Mouse (Mus musculus) B cell, adult 2 months (primary cell): ENCODE results near the gene Dgkz.

Source experiments
- DNase-seq, 2 experiments: peaks; one replicate each; pipeline ENCODE4 v3.0.0; 2022

Gene Dgkz

DNA sequence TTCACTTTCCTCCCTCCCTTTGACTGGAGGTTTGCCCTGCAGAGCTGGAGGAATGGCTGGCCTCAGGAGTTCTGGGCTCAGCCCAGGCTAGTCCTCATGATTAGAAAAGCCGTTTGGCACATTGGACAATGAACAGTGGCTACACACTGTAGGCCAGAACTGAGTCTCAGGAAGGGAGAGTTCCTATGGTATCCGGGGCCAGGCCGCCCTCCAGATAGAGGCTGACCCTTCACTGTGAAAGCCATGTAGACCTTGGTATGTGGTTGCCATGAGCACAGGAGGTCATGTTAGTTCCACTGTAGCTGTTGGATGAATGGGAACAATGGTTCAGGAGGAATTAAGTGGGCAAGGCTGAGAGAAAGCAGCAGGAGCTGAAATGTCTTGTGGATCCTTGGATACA, 17.7 kb upstream of the Dgkz start:
- DNase-seq = no peak

DNA sequence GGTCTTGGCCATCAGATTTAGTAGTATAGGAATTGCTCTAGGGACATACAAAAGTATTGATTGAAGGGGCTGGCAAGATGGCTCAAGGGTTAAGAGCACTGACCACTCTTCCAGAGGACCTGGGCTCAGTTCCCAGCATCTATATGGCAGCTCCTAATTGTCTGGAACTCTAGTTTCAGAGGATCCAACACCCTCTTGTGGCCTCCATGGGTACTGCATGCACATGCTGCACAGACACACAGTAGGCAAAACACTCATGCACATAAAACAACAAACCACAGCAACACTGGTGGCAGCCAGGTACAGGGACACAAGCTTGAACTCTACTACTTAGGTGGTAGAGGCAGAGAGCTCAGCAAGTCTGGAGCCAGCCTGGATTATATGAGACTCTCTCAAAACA, 14.1 kb upstream of the Dgkz start:
- DNase-seq = peak; percentile 45 to 50

DNA sequence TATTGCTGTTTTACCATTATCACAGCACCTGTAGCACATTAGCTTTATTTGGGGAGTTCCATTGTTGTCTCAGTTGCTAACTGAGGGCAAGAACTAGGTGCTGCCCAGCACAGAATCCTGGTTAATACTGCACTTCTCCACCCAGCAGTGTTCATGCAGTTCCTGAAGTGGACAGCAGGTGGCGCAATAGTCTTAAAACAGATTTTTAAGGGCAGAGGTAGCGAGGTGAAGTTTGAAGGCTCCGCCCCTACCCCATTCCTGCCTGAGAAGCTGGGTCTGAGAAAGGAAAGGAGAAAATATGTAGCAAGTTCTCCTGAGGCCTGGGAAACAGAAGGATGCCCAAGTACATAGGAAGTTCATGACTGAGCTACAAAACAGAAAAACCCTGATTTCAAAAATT, 11.9 kb upstream of the Dgkz start:
- DNase-seq = peak; percentile 89 to 91

- no peak for DNase-seq
Measured at GRCm38 (mm10) chr2:91986071-91986470, 10.4 kb upstream of the Dgkz start.

GRCm38 (mm10) chr2:91984906-91985525, 9.4 kb upstream of the Dgkz start:
- peak in 1 of 2 experiments; percentile 28 for DNase-seq

- peak; percentile 68 to 75 for DNase-seq
Measured at GRCm38 (mm10) chr2:91984439-91984838, 8.8 kb upstream of the Dgkz start.

DNA sequence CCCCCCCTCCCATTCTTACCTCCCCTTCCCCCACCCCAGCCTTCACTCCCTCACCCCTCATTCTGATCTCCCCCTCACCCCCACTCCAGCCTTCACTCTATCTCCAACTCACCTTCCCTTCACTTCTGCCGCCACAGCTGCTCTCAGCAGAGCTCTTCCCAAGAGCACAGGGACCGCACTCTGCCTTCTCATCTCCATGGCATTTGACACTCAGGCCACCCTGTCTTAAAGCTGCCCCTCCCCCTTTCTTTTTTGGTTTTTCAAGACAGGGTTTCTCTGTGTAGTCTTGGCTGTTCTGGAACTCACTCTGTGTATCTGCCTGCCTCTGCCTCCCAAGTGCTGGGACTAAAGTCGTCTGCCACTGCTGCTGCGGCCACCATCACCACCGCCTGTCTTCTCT, 5.2 kb upstream of the Dgkz start:
- no peak for DNase-seq

- DNase-seq = no peak
Measured at GRCm38 (mm10) chr2:91980245-91980644, 4.6 kb upstream of the Dgkz start.

DNA sequence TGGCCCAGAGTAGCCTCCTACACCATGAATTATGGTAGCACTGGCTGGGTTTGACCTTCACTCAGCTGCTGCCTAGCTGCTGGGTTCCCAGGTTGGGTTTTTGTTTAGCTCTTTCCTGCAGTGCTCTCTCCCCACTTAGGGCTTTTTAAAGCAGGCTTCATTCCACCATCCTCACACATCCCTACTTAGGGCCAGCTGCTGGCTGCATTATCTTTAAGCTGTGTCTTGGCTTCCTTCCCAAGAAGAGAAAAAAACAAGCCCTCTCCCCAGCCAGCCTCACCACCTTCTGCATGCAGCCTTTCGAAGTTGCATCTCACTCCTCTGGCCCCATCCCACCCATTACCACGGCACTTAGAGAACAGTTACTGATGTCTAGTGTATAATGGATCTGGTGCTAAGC, 2.9 kb upstream of the Dgkz start:
- DNase-seq = no peak

DNA sequence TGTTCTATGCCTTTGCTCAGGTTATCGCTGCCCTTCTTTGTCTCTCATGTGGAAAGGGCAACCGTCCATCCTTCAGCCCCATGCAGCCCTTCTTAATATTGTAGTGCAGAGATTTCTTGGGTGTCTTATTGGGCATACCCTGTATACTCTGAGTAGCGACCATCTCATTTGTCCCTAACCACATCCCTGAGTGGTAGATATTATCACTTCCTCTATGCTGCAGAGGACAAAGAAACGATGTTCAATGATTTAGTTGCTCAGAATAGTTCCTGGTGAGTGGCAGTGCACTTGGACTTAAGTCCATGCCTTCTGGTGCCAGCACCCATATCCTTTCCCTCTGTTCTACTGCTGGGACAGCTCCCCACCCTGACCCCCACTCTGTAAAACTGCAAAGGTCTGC, 2.3 kb upstream of the Dgkz start:
- DNase-seq = no peak

DNA sequence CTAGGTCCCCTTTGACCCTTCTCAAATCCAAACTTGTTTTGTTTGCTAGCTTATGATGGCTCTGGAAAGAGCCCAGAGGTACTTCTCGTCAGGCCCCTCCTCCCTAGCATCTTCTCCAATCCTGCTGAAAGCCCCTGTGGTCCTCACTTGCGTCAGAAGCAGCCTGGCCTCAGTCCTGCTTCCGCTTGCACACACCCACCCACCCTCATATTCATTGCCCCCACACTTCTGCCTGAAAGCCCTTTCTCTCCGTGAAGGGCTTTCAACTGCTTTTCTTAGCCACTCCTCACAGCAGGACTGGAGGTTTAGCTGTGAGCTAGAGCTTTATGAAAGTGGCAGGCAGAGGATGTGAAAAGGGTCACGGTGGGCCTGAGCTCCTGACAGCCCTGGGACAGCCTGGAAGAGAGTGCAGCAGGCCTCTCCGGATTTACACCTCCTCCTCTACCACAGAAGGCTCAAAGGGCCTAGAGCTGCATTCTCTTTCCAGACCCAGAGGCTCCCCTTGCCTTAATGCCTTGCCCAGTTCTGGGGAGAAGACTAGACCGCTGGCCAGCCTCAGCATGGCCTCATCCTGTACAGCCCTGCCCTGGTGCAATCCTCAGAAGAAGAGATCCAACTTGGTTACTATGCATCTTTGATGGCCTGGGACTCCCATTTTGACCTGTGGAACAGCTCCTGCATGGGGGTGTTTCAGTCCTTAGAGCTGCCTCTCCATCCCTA, 2.1 kb downstream of the Dgkz start:
- DNase-seq = no peak

DNA sequence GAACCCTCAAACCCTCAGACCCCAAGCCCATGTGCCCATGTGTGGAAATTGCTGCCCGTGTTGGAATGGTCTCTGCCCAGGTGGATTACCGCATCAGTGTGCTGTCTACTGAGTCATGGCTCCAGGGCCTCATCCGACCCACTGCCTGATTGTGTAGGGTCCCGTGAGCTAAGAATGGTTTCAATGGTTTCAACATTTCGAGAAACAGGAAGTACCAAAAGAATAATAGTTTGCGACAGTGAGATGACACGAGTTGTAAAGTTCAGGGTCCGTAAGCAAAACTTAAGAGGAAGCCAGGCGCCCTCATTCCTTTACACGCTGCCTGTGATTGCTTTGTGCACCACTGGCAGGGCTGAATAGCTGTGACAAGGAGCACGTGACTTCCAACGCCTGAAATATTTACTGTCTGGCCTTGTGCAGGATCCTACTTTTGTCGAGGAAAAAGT, 3.5 kb downstream of the Dgkz start:
- peak; percentile 69 to 70 for DNase-seq

DNA sequence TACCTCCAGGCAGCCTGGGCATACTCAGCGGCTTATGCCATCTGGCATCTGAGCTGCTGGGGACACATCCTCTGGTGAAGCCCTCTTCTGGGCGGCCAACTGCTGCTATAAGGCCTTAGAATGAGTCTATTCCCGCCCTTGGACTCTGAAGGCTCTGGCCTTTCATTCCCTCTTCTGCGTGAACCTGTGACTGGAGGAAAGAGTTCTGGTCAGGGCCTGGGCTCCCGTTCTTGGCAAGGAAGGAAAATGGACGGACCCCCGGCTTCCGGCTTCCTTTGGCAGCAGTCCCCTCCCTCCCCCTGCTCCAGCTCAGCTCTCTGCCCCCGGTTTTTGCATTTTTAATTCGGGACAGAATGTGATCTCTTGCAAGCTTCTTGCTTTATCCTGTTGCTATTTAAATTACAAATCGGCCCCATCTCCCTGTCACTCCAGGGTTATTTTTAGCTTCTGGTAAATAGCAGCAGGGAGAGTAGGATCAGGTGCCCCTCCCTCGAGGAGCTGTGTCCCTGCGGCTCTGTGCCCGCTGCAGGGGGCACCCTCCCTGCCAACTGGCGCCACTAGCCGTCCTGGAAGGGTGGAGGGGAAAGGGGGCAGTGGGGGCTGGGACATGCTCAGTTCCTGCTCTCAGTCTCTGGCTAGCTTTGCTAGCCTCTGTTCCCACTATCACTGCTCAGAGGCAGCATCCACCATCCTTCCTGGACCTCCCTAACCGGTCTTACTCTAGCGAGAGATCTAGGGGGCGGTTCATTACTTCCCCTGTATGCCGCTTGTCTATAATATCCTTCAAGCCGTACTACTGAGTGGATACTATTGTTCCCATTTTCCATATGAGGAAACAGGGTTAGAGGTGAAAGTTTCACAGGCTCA, 4.2 kb downstream of the Dgkz start:
- no peak for DNase-seq

GRCm38 (mm10) chr2:91967962-91968361, 7.7 kb downstream of the Dgkz start:
- DNase-seq = no peak

DNA sequence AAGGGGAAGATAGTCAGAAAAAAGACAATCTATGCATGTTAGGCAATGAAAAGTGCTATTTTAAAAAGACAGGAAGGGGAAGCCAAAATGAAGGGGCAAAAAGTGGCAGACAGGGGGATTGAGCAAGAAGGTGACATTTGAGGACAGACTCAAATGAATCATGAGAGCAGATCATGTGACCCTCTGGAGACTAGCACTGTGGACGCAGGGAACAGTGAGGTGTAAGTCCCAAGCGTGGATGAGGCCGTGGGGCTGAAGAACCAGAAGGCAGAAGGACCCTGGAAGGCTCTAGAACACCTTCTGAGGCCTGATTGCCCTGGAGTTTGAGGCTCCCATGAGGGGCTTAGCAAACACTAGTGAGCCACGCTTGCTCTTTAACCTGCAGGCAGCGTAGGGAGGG, 9.3 kb downstream of the Dgkz start:
- DNase-seq = no peak

GRCm38 (mm10) chr2:91965417-91965816, 10.2 kb downstream of the Dgkz start:
- DNase-seq = peak; percentile 75 to 77

GRCm38 (mm10) chr2:91964610-91965204, 11.0 kb downstream of the Dgkz start:
- no peak for DNase-seq

DNA sequence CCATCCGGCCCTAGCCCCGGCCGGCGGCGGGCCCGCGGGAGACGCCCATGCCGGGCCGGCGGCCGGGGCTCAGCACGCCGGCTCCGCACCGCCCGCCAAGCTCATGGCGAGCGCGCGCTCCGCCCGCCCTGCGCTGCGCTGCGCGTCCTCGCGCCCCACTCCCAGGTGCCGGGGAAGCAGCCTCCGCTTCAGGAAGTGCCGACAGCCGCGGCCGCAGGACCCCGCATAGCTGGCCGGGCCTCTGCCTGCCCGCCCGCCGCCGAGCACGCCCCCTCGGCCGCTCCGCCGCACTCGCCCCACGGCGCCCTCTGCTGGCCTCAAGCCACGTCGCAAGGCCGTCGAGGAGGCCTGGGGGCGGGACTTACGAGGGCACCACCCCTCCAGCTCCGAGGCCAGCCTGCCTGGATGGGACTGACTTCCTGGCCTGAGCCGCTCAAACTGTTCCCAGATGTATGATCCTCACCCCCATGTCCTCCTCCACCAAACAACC, 12.2 kb downstream of the Dgkz start:
- peak; percentile 98 to 99 for DNase-seq

GRCm38 (mm10) chr2:91962864-91963401, 12.7 kb downstream of the Dgkz start:
- peak; percentile 44 to 46 for DNase-seq

GRCm38 (mm10) chr2:91961901-91962761, 13.5 kb downstream of the Dgkz start:
- DNase-seq = peak; percentile 36 to 45

- no peak for DNase-seq
Measured at GRCm38 (mm10) chr2:91960459-91960858, 15.2 kb downstream of the Dgkz start.
